Mouse (Mus musculus): Measurements from ENCODE around the gene Etnk1.
"Not testable (repeated sequence)": the region's sequence is repeated elsewhere in the genome, so short reads cannot be mapped to it uniquely, and the experiment has no call there.

Etnk1 gene

DNA sequence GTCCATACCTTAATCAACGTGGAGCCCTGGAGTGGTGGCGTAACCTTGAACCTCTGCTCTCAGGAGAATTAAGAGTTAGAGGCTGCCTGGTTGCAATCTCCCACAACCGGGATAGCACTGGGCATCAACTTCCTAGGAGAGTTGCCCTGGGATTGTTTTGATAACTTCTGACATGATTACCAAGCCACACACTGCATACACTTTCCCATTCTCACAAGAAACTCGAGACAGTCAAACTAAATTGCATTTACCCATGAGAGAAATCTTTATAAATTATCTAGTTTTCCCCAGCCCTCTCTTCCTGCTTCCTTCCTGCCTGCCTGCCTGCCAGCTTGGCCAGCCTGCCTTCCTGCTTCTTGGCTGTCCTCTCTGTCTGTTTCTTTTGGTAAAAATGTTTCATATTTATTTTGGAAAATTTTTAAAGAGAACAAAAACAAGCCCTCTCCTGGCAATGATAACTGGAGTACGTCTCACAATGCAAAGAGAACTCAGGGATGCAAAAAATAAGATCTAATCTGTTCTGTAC is 17.2 kb upstream of the Etnk1 start:
- DNase-seq (ENCODE audit: low read depth in 2 of 2, low spot score in 2 of 2): no peak

DNA sequence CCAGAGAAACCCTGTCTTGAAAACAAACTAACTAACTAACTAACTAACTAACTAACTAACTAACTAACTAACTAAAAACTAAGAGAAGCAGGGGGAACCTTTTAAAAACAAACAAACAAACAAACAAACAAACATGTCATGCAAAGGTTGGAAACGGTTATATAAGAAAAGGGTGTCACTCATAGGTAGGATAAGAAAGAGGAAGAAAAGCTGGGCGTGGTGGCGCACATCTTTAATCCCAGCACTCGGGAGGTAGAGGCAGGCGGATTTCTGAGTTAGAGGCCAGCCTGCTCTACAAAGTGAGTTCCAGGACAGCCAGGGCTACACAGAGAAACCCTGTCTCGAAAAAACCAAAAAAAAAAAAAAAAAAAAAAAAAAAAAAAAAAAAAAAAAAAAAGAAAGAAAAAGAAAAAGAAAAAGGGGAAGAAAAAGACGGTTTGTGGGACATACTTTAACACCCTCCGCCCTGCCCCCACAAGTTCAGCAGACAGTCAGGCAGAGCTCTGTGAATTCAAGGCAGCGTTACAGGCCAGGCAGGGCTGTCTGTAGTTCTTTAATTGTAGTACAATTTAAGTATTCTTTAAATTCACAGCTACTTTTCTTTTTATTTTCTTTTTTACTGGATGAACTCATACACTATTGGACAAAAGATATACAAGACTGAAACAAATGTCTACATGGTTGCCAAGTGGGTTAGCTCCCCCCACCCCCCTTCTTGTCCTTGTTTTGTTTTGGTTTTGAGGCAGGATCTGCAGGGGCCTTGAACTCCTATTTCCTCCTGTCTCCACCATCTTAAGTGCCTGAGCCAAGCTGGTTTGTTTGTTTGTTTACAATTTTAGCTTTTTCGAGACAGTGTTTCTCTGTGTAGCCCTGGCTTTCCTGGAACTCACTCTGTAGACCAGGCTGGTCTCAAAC is 15.7 kb upstream of the Etnk1 start:
- DNase-seq (ENCODE audit: low read depth in 2 of 2, low spot score in 2 of 2): not testable (repeated sequence)

GRCm38 (mm10) chr6:143152321-143152827 is 14.6 kb upstream of the Etnk1 start:
- DNase-seq (ENCODE audit: low read depth in 2 of 2, low spot score in 2 of 2): no peak

GRCm38 (mm10) chr6:143153160-143153559 is 13.9 kb upstream of the Etnk1 start:
- no peak for DNase-seq (ENCODE audit: low read depth in 2 of 2, low spot score in 2 of 2)

DNA sequence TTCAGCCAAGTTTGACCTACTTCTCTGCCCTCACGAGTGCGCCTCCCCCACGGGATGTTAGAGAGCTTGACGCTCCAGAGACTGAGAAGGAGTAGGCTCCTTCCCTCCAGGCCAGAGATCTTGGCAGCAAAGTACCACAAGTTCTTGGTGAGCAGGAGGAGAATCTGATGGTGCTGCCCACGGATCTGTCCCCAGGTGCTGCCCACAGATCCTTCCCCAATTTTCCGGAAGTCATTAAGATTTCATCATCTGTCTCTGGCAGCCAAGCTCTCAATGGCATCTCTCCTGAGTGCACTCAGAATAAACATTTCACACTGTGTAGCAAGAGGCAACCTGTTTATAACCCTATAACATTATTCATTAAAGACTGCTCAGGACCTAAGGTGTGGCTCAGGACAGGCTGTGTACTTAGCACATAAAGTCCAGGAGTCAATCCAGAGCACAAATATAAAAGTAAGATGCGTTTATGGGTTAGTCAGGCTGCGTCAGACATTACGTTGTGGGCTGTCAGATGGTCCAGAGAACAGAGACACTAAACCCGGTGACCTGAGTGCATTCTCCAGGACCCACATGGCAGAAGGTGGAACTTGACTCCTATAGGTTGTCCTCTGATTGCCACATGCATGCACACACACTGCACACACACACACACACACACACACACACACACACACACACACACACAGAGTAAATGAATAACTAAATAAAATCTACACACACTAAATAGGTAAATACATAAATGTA is 13.1 kb upstream of the Etnk1 start:
- DNase-seq (ENCODE audit: low read depth in 2 of 2, low spot score in 2 of 2): no peak

GRCm38 (mm10) chr6:143154885-143155284 is 12.1 kb upstream of the Etnk1 start:
- no peak for DNase-seq (ENCODE audit: low read depth in 2 of 2, low spot score in 2 of 2)

- no peak for DNase-seq (ENCODE audit: low read depth in 2 of 2, low spot score in 2 of 2)
Measured at GRCm38 (mm10) chr6:143155996-143156395, 11.0 kb upstream of the Etnk1 start.

DNA sequence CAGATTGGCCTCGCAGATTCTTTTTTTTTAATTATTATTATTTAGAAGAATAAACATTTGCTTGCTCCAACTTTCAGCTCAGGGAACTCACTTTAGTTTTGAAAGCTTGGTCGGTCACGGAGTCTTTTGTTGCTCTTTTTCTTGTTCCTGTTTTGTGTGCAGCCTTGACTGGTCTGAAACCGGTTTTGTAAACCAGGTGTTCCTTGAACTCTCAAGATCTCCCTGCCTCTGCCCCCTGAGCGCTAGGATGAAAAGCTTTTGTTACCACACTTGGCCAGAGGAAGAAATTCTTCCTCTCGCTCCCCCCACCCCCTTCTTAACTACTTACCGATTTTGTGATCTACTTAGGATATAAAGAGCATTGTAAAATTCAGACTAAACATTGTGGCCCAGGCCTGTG is 10.3 kb upstream of the Etnk1 start:
- DNase-seq (ENCODE audit: low read depth in 2 of 2, low spot score in 2 of 2): no peak

DNA sequence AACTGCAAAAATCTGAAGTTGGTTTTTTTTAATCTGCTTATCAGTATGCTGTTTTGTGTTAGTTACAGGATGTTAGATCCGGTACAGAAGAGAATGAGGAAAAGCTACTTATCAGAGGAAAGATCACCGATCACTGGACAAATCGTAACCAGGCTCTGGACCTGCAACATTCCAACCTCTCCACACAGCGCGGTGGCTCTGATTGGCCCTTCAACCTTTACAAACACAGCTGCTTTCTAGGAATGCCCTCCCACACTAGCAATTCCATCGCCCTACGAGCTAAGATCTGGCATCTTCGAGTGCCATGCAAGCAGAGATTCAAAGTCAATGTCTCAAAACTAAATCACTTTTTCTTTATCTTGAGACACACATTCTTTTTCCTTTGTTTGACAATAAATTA is 9.6 kb upstream of the Etnk1 start:
- no peak for DNase-seq (ENCODE audit: low read depth in 2 of 2, low spot score in 2 of 2)

GRCm38 (mm10) chr6:143160572-143161231 is 6.3 kb upstream of the Etnk1 start:
- DNase-seq (ENCODE audit: low read depth in 2 of 2, low spot score in 2 of 2): no peak

DNA sequence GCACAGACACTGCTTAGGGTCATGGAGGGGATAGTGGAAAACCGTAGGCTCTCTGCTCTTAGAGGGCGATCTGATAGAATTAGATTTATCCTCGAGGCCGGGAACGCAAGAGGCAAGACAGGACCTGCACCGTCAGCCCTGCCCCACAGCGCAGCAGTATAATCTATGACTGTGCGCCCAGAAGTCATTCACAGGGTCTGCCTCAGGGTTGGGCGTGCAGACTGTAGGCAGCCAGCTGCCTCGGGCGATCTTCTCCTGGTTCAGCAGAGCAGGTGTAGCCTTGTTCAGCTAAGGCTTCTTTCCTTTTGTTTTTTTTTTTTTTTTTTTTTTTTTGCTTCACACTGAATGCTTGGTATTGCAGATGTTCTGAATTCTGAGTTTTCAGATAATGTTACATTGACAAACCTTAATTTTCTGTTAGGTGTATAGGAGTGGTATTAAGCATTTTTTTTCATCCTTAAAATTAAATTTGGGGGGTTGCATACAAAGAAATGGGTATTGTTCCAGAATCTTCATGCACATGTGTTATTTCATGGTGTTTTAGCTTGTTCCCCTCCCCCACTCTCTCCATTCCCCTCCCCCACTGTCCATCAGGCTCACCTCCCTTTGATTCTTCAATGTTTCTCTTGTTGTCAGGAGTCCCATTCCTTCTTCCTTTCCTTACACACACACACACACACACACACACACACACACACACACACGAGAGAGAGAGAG is 4.7 kb upstream of the Etnk1 start:
- DNase-seq (ENCODE audit: low read depth in 2 of 2, low spot score in 2 of 2): no peak

GRCm38 (mm10) chr6:143163956-143164905 is 2.8 kb upstream of the Etnk1 start:
- no peak for DNase-seq (ENCODE audit: low read depth in 2 of 2, low spot score in 2 of 2)

DNA sequence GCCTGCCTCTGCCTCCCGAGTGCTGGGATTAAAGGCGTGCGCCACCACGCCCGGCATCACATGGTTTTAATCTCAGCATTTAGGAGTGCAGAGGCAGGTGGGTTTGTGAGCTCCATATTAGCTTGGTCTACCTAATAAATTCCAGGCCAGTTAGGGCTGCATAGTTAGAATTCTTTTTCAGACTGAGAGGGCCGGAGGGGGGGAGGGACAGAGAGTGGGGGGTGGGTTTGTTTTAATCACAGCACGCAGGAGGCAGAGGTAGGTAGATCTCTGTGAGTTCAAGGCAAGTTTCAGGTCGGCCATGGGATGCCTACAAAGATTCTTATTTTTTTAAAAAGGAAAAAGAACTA is 2.1 kb upstream of the Etnk1 start:
- DNase-seq (ENCODE audit: low read depth in 2 of 2, low spot score in 2 of 2): no peak

DNA sequence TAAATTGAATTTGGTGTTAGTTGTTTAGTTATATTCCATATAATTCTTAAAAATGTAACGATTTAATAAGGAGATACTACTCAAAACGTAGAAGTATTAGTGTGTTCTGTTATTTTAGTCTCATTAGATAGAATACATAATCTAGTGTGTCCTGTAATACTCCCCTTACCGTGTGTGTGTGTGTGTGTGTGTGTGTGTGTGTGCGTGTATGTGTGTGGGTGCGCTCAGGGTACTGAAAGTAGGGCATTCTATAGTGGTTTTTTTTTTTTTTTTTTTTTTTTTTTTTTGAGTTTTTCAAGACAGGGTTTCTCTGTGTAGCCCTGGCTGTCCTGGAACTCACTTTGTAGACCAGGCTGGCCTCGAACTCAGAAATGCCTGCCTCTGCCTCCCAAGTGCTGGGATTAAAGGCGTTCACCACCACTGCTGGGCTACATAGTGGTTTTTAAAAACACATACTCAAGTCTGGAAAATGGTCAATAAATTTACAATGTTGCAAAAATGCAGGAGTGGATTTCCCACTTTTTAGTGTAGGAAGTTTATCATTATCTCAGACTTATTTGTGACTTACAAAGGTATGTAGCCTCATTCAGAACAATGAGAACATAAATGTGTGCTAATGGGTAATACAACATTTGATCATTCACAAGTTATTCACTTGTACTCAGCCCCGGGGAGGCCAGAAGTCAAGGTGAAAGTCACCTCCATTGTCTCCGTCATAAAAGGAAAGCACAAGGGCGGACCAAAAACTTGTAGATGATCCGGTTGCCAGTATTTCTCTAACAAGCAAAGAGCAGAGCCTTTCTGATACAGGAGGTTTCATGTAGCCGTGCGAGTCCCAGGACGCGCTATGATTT is 1.4 kb upstream of the Etnk1 start:
- DNase-seq (ENCODE audit: low read depth in 2 of 2, low spot score in 2 of 2): no peak

GRCm38 (mm10) chr6:143167409-143167919 is 443 bp downstream of the Etnk1 start:
- DNase-seq (ENCODE audit: low read depth in 2 of 2, low spot score in 2 of 2): peak in 1 of 2 experiments; percentile 16

- no peak for DNase-seq (ENCODE audit: low read depth in 2 of 2, low spot score in 2 of 2)
Measured at GRCm38 (mm10) chr6:143167981-143168674, 1.1 kb downstream of the Etnk1 start.

DNA sequence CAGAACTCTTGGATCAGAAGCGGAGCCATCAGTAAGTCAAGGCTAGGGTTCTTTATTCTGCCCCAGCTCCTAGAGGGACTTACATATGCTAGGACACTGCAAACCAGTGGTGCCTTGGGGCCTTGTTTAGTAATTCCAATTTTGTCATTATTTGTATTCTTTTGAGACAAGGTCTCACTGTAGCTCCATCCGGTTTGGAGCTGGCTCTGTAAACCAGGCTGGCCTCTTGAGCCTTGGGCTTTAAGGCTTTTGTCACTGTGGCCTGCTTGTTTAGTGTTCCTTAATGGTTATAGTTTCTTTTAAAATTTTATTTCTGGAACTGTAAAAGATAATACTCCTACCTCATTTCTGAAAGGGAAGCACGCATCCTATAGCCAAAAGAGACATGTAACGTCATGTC is 2.4 kb downstream of the Etnk1 start:
- DNase-seq (ENCODE audit: low read depth in 2 of 2, low spot score in 2 of 2): no peak

All from CD8-positive naive resting alpha-beta T cell, adult 2 months (primary cell).